Mouse (Mus musculus): Measurements from ENCODE around the gene Apoa2. TPM values are rescaled to one million over a fixed set of nuclear protein-coding genes. Genes with fewer than 3 reads are reported as not detected.
A peak's percentile ranks its signal among the peaks of the same experiment; 100 is the strongest.

The Apoa2 gene
- polyA plus RNA-seq, 1 experiment from 2014 or later: 6.5 TPM

DNA sequence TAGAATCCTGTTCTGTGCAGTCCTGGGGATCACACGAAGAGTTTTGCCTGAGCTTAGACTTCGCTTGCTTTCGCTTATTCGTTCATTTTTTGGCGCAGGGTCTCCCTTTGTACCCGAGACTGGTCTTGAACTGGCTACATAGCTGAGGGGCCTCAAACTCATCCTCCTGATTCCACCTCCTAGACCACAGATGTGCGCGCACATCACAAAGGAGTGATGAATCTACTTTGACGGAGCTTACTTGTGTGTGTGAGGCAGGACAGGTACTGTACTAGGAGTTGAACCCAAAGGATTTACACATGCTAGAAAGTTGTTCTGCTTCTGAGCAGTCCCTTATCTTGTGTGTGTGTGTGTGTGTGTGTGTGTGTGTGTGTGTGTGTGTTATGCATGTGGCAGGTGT, 34.0 kb upstream of the Apoa2 start:
- peaks cover 22% of the 10 kb centered on the region for H3K4me1 ChIP-seq (ENCODE audit: control insufficient read depth, insufficient read depth, low read depth, low read length)
- no peak overlapping the region for H3K4me2 ChIP-seq (ENCODE audit: low read length)
- 94% methylated on average over 9 of the region's 9 CpGs for WGBS
- peaks cover 1% of the 10 kb centered on the region; the same call in 1 of the 2 replicates for H3K27me3 ChIP-seq (replicated peaks; ENCODE audit: control insufficient read depth, insufficient read depth, low read length)
- no peak overlapping the region for H3K4me3 ChIP-seq (ENCODE audit: low read length)
- no peak overlapping the region for H3K9ac ChIP-seq (ENCODE audit: low read depth, low read length)
- no peaks in the 10 kb centered on the region for H3K9me3 ChIP-seq (ENCODE audit: control insufficient read depth, low read length)
- no peak for ATAC-seq
- H3K36me3 ChIP-seq (ENCODE audit: control insufficient read depth, insufficient read depth, low read length): no peaks in the 10 kb centered on the region
- no peak overlapping the region for H3K27ac ChIP-seq (ENCODE audit: low read depth, low read length)

DNA sequence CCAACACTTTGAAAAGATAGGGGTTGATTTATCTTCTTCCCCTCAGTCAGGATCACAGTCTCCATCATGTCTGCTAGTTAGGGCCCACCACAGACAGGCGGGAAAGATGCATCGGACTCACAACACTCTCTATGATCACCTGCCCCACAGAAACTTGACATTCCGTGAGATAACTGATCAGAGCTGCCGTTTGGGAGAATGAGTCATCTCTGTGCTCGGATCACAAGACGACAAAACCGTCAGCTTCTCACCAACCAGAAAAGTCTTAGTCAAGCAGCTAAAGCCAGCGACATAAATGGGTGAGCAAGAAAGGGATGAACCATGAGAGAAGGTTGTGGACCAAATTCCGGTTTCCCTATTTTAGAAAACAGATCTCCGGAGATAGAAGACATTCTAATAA, 32.6 kb upstream of the Apoa2 start:
- Histone ChIP-seq H3K9ac (ENCODE audit: low read depth, low read length) (no peak overlapping the region), H3K4me2 (ENCODE audit: low read length) (no peak overlapping the region), H3K36me3 (ENCODE audit: control insufficient read depth, insufficient read depth, low read length) (no peaks in the 10 kb centered on the region), H3K4me3 (ENCODE audit: low read length) (no peak overlapping the region), H3K9me3 (ENCODE audit: control insufficient read depth, low read length) (no peaks in the 10 kb centered on the region), H3K4me1 (ENCODE audit: control insufficient read depth, insufficient read depth, low read depth, low read length) (peaks cover 23% of the 10 kb centered on the region), H3K27me3 (replicated peaks; ENCODE audit: control insufficient read depth, insufficient read depth, low read length) (peaks cover 4% of the 10 kb centered on the region; the same call in 1 of the 2 replicates), H3K27ac (ENCODE audit: low read depth, low read length) (no peak overlapping the region)
- ATAC-seq: no peak
- WGBS: 55% methylated on average over 10 of the region's 10 CpGs

DNA sequence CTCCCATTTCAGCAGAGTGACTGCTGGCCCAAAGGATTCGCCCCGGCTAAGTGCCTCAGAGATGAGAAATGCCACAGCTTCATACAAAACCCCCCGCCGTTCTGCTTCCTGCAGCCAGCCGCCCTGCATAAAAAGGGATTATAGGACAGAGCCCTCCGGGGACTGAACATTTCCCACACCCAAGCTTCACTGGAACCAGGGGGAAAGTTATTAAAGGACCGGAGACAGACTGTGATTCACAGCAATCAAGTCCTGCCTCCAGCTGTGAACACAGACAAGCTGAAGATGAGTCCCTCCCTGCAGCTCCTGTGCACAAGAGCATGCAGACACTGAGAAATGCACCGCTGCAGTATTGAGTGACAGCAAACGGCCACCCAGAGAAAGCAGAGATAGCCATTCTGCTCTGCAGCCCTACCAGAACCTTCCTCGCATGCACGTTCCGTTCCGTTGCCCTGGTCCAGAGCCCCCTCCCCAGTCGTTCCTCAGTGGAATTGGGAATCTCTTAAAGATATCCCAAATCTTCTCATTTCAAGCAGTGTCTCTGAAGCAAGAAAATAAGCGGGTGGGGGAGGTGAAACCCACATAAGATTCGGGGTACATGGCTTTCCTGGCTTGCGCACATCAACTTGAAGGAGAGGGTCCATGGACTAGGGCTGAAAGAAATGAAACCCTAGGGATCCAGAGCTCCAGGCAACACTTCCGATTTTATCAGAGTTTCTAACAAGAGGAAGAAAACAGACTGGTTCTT, 31.6 kb upstream of the Apoa2 start:
- peak overlapping the region; percentile 30 for H3K27ac ChIP-seq (ENCODE audit: low read depth, low read length)
- no peaks in the 10 kb centered on the region for H3K36me3 ChIP-seq (ENCODE audit: control insufficient read depth, insufficient read depth, low read length)
- peak overlapping the region; percentile 30; the same call in 1 of the 2 replicates for H3K9ac ChIP-seq (ENCODE audit: low read depth, low read length)
- H3K4me3 ChIP-seq (ENCODE audit: low read length): peak overlapping the region; percentile 32
- peaks cover 23% of the 10 kb centered on the region for H3K4me1 ChIP-seq (ENCODE audit: control insufficient read depth, insufficient read depth, low read depth, low read length)
- ATAC-seq: peak; percentile 21; the same call in 1 of the 2 replicates
- H3K9me3 ChIP-seq (ENCODE audit: control insufficient read depth, low read length): no peaks in the 10 kb centered on the region
- H3K4me2 ChIP-seq (ENCODE audit: low read length): peak overlapping the region; percentile 58
- 3% methylated on average over 18 of the region's 18 CpGs for WGBS
- peaks cover 6% of the 10 kb centered on the region; the same call in 1 of the 2 replicates for H3K27me3 ChIP-seq (replicated peaks; ENCODE audit: control insufficient read depth, insufficient read depth, low read length)

DNA sequence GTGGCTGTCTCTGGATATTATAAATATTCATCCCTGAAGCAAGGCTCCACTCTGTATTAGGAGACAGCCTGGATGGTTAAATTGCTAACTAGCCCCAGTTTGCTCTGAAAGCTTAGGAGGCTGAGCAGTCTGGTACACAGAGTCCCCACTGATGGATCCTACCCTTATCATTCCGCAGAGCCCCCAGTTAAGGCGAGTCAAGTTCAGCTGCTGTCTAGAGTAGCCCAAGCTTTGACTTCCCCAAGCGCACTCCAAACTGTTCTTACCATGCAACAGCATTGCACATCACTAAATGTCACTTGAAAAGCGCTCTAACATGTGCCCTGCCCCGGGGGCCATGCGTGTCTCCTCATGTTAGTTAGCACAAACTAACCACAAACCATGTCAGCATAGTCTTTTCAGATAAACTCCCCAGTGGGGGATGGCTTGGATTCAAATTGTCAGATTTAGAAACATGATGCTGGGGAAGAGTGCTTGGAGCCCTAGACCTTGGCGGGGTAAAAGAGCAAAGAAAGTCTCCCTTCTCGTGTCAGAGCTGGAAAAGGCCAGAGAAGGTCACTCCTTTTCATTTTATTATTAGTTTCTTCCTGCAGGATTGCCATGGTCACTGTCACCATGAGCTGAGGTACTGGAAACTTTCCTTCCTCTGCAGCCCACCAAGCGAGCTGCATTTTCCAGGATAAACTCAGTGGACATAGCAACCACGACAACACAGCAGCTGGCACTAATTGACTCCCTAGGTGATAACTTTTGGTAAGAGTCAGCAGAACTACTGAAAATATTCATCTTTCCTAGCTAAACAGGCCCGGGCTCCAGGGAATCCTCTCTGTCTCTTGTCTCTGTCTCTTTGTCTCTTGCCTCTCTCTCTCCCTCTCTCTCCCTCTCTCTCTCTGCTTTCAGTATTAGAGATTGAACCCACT, 30.7 kb upstream of the Apoa2 start:
- Histone ChIP-seq H3K9me3 (ENCODE audit: control insufficient read depth, low read length) (no peaks in the 10 kb centered on the region), H3K27ac (ENCODE audit: low read depth, low read length) (no peak overlapping the region), H3K4me3 (ENCODE audit: low read length) (peak overlapping the region; percentile 1; the same call in 1 of the 2 replicates), H3K36me3 (ENCODE audit: control insufficient read depth, insufficient read depth, low read length) (no peaks in the 10 kb centered on the region), H3K4me1 (ENCODE audit: control insufficient read depth, insufficient read depth, low read depth, low read length) (peaks cover 19% of the 10 kb centered on the region), H3K27me3 (replicated peaks; ENCODE audit: control insufficient read depth, insufficient read depth, low read length) (peaks cover 6% of the 10 kb centered on the region; the same call in 1 of the 2 replicates), H3K4me2 (ENCODE audit: low read length) (peak overlapping the region; percentile 58; the same call in 1 of the 2 replicates), H3K9ac (ENCODE audit: low read depth, low read length) (no peak overlapping the region)
- 27% methylated on average over 11 of the region's 11 CpGs for WGBS
- no peak for ATAC-seq

DNA sequence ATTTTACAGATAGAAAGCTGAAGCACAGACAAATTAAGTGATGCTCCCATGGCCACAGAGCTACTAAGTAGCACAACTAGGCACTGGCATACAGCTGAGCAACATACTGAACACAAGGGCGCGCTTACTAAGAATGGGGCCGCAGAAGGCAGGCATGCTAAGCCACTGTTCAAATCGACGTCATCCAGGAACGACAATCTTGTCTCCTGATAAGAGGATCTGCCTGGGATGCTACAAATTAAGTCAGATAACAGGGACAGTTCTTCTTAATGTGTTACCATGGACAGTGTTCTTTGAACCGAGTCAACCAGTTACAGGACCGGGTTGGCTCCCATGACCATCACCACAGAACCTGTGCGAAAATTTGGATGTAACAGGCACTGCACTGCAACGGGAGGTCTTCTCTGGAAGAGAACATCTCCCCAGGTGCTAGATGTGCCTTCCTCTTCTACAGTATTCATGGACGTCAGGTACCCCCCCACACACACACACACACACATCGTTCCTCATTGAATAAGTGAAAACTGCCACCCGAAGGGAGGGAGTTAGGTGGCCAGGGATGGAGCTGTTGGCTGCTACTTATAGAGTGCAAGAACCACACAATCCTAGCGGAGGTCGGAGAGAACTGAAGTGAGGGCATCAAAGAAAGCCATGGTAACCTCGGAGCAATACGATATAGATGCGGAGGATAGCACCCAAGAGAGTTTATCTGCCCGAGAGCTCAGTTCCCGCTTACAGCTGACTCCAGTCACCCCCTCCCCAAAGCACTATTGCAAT, 29.6 kb upstream of the Apoa2 start:
- Histone ChIP-seq H3K9me3 (ENCODE audit: control insufficient read depth, low read length) (no peaks in the 10 kb centered on the region), H3K4me3 (ENCODE audit: low read length) (peak overlapping the region; percentile 63), H3K27ac (ENCODE audit: low read depth, low read length) (no peak overlapping the region; the same call in 1 of the 2 replicates), H3K4me1 (ENCODE audit: control insufficient read depth, insufficient read depth, low read depth, low read length) (peaks cover 18% of the 10 kb centered on the region), H3K9ac (ENCODE audit: low read depth, low read length) (peak overlapping the region; percentile 66), H3K36me3 (ENCODE audit: control insufficient read depth, insufficient read depth, low read length) (no peaks in the 10 kb centered on the region), H3K4me2 (ENCODE audit: low read length) (peak overlapping the region; percentile 96), H3K27me3 (replicated peaks; ENCODE audit: control insufficient read depth, insufficient read depth, low read length) (peaks cover 6% of the 10 kb centered on the region; the same call in 1 of the 2 replicates)
- no peak for ATAC-seq
- 5% methylated on average over 20 of the region's 20 CpGs for WGBS

DNA sequence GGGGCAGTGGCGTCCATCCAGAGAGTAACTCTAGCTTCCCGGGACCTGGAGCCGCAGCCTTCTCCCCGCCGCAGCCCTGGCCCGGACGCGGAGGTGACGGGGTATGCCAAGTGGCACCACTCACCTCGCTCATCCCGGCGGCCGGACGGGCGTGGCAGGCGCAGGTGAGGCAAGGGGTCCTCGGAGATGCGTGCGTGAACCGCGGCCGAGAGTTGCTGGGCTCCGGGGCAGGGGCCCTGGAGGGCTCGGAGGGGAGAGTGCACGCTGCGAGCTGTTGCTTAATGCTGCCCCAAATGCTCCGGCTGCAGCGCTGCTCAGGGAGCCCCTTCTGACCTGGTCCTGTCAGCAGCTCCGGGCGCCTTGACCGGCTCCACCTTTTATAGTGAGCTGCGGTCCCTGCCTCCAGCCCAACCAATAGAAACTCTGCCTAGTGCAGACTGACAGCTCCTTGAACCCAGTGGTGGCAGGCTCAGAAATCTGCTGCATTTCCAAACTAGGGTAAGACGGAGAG, 28.9 kb upstream of the Apoa2 start, which contains the start of gene Pcp4l1:
TSS of gene Pcp4l1 (minus strand) at position 382 of the 511 bp plus-strand sequence.
- Histone ChIP-seq H3K27ac (ENCODE audit: low read depth, low read length) (no peak within 1 kb of the TSS; the same call in 1 of the 2 replicates), H3K27me3 (replicated peaks; ENCODE audit: control insufficient read depth, insufficient read depth, low read length) (peaks cover 6% of the 10 kb centered on the region; the same call in 1 of the 2 replicates), H3K9ac (ENCODE audit: low read depth, low read length) (peak within 1 kb of the TSS; percentile 66), H3K9me3 (ENCODE audit: control insufficient read depth, low read length) (no peaks in the 10 kb centered on the region), H3K36me3 (ENCODE audit: control insufficient read depth, insufficient read depth, low read length) (no peaks in the 10 kb centered on the region), H3K4me2 (ENCODE audit: low read length) (peak within 1 kb of the TSS; percentile 96), H3K4me1 (ENCODE audit: control insufficient read depth, insufficient read depth, low read depth, low read length) (peaks cover 18% of the 10 kb centered on the region), H3K4me3 (ENCODE audit: low read length) (peak within 1 kb of the TSS; percentile 63)
- WGBS: under 1% methylated on average over 33 of the region's 33 CpGs
- ATAC-seq: peak; percentile 89

DNA sequence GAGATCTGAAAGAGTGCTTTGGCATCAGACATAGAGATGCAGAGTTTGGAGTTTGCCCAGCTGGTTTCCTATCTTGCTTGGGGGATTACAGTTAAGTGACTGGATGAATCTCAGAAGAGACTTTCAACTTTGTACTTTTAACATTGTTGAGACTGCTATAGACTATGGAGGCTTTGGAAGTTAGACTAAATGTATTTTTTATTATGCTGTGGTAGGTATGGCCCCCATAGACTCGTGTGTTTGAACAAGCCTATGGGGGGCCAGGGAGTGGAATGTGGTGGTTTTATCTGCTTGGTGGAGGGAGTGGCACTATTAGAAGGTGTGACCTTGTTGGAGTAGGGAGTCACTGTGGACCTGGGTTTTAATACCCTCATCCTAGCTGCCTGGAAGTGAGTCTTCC, 25.3 kb upstream of the Apoa2 start:
- H3K9ac ChIP-seq (ENCODE audit: low read depth, low read length): no peak overlapping the region
- no peaks in the 10 kb centered on the region for H3K9me3 ChIP-seq (ENCODE audit: control insufficient read depth, low read length)
- peaks cover 8% of the 10 kb centered on the region for H3K4me1 ChIP-seq (ENCODE audit: control insufficient read depth, insufficient read depth, low read depth, low read length)
- WGBS: 57% methylated on average over 1 of the region's 1 CpGs
- no peak overlapping the region for H3K4me2 ChIP-seq (ENCODE audit: low read length)
- H3K27me3 ChIP-seq (replicated peaks; ENCODE audit: control insufficient read depth, insufficient read depth, low read length): peaks cover 6% of the 10 kb centered on the region; the same call in 1 of the 2 replicates
- H3K36me3 ChIP-seq (ENCODE audit: control insufficient read depth, insufficient read depth, low read length): no peaks in the 10 kb centered on the region
- no peak overlapping the region for H3K27ac ChIP-seq (ENCODE audit: low read depth, low read length)
- no peak for ATAC-seq
- no peak overlapping the region for H3K4me3 ChIP-seq (ENCODE audit: low read length)

DNA sequence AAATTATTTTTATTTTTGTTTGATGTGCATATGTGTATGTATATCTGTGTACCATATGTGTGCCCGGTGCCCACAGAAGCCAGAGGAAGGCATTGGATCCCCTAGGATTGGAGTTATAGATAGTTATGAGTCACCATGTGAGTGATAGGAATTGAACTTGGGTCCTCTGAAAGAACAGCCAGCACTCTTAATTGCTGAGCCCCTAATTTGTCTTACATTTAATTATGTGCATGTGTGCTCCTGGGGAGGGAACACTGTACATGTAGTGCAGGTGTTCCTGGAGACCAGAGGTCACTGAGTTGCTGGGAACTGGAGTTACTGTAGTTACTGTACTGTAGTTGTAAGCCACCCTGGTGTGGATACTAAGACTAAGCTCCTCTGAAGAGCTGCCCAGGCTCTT, 24.1 kb upstream of the Apoa2 start:
- no peaks in the 10 kb centered on the region for H3K9me3 ChIP-seq (ENCODE audit: control insufficient read depth, low read length)
- no peak overlapping the region for H3K4me2 ChIP-seq (ENCODE audit: low read length)
- ATAC-seq: no peak
- no peak overlapping the region for H3K4me3 ChIP-seq (ENCODE audit: low read length)
- H3K9ac ChIP-seq (ENCODE audit: low read depth, low read length): no peak overlapping the region
- 94% methylated on average over 1 of the region's 1 CpGs for WGBS
- peaks cover 6% of the 10 kb centered on the region; the same call in 1 of the 2 replicates for H3K27me3 ChIP-seq (replicated peaks; ENCODE audit: control insufficient read depth, insufficient read depth, low read length)
- H3K27ac ChIP-seq (ENCODE audit: low read depth, low read length): no peak overlapping the region
- H3K4me1 ChIP-seq (ENCODE audit: control insufficient read depth, insufficient read depth, low read depth, low read length): 0 out of 2 replicates have a peak, but pooled peaks cover 1% of the 10 kb centered on the region
- no peaks in the 10 kb centered on the region for H3K36me3 ChIP-seq (ENCODE audit: control insufficient read depth, insufficient read depth, low read length)

All from hindbrain, embryonic 16.5 days (tissue).